Mouse (Mus musculus): ENCODE results near the gene Gm13088.
"Not testable (repeated sequence)": the region's sequence is repeated elsewhere in the genome, so short reads cannot be mapped to it uniquely, and the experiment has no call there.

- TF ChIP-seq EP300, CTCF (IDR thresholded peaks at IDR 0.05; ENCODE audit: low read depth): not testable (repeated sequence)
Measured at GRCm38 (mm10) chr4:143611927-143612326, 45.1 kb downstream of the Gm13088 start.
